Mouse (Mus musculus): ENCODE measurements around the gene Olfr115. TPM values are rescaled to one million over a fixed set of nuclear protein-coding genes. Genes with fewer than 3 reads are reported as not detected.

Gene Olfr115
- not detected in 2 replicates for total RNA-seq (2021)
- long read RNA-seq: 0 reads

DNA sequence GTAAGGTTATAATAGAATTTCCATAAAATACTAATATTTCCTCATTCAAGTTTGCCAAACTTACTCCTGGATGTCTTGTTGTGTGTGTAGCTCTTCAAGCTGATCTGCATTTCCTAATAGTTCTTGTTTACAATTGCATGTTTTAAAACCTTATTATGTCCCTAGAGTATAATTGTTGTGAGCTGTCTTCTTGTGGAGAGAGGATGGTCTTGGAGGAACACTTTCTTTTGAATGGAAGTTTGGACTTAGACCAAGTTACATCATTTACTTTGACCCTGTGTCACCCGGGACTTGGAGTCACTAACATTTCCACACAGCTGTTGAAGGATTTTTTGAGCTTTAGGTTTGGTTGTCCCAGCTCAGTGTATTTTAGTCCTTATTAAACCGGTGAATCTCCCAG, at the start of gene Olfr115, which contains the start of gene Olfr116:
Gene Olfr115, minus strand, starts transcription at position 101 of the 400 bp plus-strand sequence.
Gene Olfr116, minus strand, starts transcription at position 191 of the 400 bp plus-strand sequence.
- no peak for DNase-seq

DNA sequence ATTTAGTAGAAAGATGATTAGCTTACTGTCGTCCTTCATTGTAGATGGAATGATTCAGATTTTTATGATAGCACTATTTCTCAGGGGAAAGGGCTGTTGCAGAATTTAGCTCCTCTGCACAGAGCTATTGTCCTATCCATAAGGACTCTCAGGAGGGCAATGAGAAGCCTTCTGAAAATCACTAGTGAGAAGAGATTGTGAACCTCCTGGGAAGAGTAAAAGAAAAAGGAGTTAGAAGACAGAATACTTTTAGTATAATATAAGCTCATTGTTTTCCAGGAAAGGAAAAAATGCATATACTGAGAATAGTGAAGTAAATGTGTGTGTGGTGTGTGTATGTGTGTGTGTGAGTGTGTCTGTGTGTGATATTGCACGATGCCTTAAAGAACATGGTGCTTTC, 39.8 kb upstream of the Olfr115 start, which contains the start of gene Olfr118:
Gene Olfr118, plus strand, starts transcription at position 301 of the 400 bp plus-strand sequence.
- no peak for DNase-seq

DNA sequence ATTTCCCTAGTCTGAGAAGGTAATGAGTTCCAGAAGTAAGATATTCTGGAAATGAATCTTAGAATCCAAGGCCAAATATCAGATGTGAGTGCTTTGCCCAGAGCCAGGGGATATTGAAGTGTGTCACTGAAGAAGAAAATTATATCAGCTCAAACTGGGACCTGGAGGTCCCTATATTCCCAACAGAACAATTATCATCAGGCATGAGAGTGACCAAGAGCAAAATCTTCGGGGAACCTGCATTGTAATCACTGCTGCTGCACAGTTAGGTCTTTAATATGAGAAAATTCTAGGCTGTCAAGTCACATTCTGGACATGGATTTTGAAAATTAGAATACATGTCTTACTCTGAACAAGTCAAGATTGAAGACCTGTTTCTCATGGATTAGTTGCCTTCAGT, 36.8 kb upstream of the Olfr115 start, which contains the start of gene Olfr117:
Gene Olfr117, minus strand, starts transcription at position 101 of the 400 bp plus-strand sequence.
- DNase-seq: no peak

DNA sequence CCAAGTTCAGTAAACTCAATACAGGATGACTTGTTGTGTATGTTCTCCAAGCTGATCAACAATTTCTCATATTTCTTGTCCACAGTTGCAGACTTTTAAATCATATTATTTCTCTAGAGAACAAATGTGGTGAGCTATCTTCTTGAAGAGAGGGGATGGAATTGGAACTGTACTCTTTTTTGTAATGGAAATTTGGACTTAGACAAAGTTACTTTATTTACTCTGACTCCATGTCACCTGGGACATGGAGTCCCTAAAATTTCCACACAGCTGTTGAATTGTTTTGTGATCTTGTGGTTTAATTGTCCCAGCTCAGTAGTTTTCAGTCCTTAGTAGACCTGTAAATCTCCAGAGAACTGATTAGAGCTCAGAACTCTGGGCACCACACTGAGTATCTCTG, 34.3 kb downstream of the Olfr115 start, which contains the start of gene Olfr114:
Gene Olfr114, minus strand, starts transcription at position 101 of the 400 bp plus-strand sequence.
- DNase-seq: no peak

DNA sequence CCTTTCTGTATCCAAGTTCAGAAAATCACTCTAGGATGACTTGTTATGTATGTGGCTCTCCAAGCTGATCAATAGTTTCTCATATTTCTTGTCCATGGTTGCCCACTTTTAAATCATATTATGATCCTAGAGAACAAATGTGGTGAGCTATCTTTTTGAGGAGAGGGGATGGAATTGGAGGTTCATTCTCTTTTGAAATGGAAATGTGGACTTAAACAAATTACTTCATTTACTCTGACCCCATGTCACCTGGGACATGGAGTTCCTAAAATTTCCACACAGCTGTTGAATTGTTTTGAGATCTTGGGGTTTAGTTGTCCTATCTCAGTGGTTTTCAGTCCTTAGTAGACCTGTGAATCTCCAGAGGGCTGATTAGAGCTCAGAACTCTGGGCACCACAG, 49.3 kb downstream of the Olfr115 start, which contains the start of gene Olfr113:
Gene Olfr113, minus strand, starts transcription at position 101 of the 400 bp plus-strand sequence.
- DNase-seq: no peak

DNA sequence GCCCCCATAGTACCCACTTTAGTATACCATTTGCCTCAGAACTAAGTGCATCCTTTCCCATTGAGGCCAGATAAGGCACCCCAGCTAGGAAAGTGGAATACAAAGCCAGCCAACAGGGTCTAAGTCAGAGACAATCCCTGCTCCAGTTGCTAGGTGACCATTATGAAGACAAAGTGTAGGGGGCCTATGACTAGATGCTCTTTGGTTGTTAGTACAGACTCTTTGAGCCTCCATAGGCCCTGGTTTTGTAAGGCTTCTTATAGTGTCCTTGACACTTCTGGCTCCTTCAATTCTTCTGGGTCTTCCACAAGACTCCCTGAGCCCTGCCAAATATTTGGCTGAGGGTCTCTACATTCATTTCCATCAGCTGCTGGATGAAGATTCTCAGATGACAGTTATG, 57.6 kb downstream of the Olfr115 start, which contains the start of gene Olfr112:
Gene Olfr112, minus strand, starts transcription at position 101 of the 400 bp plus-strand sequence.
- no peak for DNase-seq

Other genes with a start within 250 kb of the Olfr115 start
- not detected in 2 replicates for gene Olfr105-ps, start 248.1 kb downstream of the Olfr115 start, total RNA-seq (2021)
- not detected in 2 replicates for gene Olfr106-ps, start 236.7 kb downstream of the Olfr115 start, total RNA-seq (2021)
- not detected in 2 replicates for gene Olfr107, start 227.9 kb downstream of the Olfr115 start, total RNA-seq (2021)
- gene Olfr108, start 181.6 kb downstream of the Olfr115 start, total RNA-seq (2021): not detected in 2 replicates
- not detected in 2 replicates for gene Olfr109, start 168.2 kb downstream of the Olfr115 start, total RNA-seq (2021)
- gene H2-M2, start 143.6 kb downstream of the Olfr115 start, total RNA-seq (2021): not detected in 2 replicates
- gene Olfr110, start 134.6 kb downstream of the Olfr115 start, total RNA-seq (2021): not detected in 2 replicates
- 0.39 TPM in 1 of 2 replicates, not detected in the other for gene Olfr111, start 119.1 kb downstream of the Olfr115 start, total RNA-seq (2021)
- not detected in 2 replicates for gene Olfr112, start 57.7 kb downstream of the Olfr115 start, total RNA-seq (2021)
- not detected in 2 replicates for gene Olfr113, start 49.4 kb downstream of the Olfr115 start, total RNA-seq (2021)
- not detected in 2 replicates for gene Olfr114, start 34.4 kb downstream of the Olfr115 start, total RNA-seq (2021)
- not detected in 2 replicates for gene Olfr116, start 90 bp upstream of the Olfr115 start, total RNA-seq (2021)
- gene Olfr117, start 36.7 kb upstream of the Olfr115 start, total RNA-seq (2021): not detected in 2 replicates
- not detected in 2 replicates for gene Olfr118, start 39.9 kb upstream of the Olfr115 start, total RNA-seq (2021)
- gene Olfr119, start 69.5 kb upstream of the Olfr115 start, total RNA-seq (2021): not detected in 2 replicates
- not detected in 2 replicates for gene Olfr120, start 94.7 kb upstream of the Olfr115 start, total RNA-seq (2021)
- gene Olfr121, start 121.7 kb upstream of the Olfr115 start, total RNA-seq (2021): not detected in 2 replicates
- gene Olfr122, start 141.5 kb upstream of the Olfr115 start, total RNA-seq (2021): not detected in 2 replicates
- not detected in 2 replicates for gene Olfr123, start 166.4 kb upstream of the Olfr115 start, total RNA-seq (2021)
- not detected in 2 replicates for gene Olfr124, start 172.8 kb upstream of the Olfr115 start, total RNA-seq (2021)
- not detected in 2 replicates for gene Olfr125, start 205.8 kb upstream of the Olfr115 start, total RNA-seq (2021)
- gene Olfr126, start 220.4 kb upstream of the Olfr115 start, total RNA-seq (2021): not detected in 2 replicates